Mouse (Mus musculus): ENCODE measurements around the gene Trim31. TPM values are rescaled to one million over a fixed set of nuclear protein-coding genes. Genes with fewer than 3 reads are reported as not detected.
"Not testable (repeated sequence)": the region's sequence is repeated elsewhere in the genome, so short reads cannot be mapped to it uniquely, and the experiment has no call there.

Gene Trim31
- polyA plus RNA-seq, 1 experiment from 2014 or later = 9.3 TPM

DNA sequence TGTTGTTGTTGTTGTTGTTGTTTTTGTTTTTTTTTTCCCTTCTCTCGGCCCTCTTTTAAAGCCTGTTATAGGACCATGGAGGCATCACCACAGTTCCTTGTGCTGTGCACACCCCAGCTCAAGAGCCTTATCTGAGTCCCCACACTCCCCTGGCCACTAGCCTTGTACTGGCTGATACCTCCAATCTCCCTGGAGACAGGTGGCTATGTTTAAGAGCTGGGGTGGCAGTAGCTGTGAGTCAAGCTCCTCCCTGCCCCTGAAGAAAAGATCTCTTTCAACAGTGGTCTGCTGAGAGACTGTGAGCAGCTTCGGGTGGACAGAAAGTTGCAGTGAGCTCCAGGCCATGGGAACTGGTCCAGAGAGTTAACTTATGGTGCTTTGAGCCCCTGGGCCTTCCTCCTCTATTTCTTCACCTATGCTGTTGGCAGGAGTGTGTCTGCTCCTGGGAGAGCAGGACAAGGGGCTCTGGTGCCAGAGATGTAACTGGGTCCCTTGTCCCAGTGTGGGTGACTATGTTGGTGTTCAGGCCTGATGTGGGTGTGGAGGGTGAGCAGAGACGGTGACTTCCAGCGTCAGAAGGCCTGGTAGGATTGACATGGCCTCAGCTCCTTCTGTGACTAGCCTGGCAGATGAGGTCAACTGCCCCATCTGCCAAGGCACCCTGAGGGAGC lies 28.5 kb upstream of the Trim31 start, which contains the start of gene Trim10:
Gene Trim10, plus strand, starts transcription at position 291 of the 671 bp plus-strand sequence.
- no peak within 1 kb of the TSS for H3K27ac ChIP-seq
- no peaks in the 10 kb centered on the region for H3K36me3 ChIP-seq
- H3K9ac ChIP-seq = no peak within 1 kb of the TSS
- ATAC-seq (ENCODE audit: insufficient read depth, low FRiP score, low read depth) = peak; percentile 97
- H3K27me3 ChIP-seq (replicated peaks) = peaks cover 15% of the 10 kb centered on the region; the same call in 1 of the 2 replicates
- WGBS = 69% methylated on average over 4 of the region's 4 CpGs
- H3K9me3 ChIP-seq = no peaks in the 10 kb centered on the region
- no peak within 1 kb of the TSS for H3K4me2 ChIP-seq
- 0 out of 2 replicates have a peak within 1 kb of the TSS, but pooled peaks have one; percentile 12 for H3K4me3 ChIP-seq (replicated peaks)
- H3K4me1 ChIP-seq = peaks cover 4% of the 10 kb centered on the region; the same call in 1 of the 2 replicates

DNA sequence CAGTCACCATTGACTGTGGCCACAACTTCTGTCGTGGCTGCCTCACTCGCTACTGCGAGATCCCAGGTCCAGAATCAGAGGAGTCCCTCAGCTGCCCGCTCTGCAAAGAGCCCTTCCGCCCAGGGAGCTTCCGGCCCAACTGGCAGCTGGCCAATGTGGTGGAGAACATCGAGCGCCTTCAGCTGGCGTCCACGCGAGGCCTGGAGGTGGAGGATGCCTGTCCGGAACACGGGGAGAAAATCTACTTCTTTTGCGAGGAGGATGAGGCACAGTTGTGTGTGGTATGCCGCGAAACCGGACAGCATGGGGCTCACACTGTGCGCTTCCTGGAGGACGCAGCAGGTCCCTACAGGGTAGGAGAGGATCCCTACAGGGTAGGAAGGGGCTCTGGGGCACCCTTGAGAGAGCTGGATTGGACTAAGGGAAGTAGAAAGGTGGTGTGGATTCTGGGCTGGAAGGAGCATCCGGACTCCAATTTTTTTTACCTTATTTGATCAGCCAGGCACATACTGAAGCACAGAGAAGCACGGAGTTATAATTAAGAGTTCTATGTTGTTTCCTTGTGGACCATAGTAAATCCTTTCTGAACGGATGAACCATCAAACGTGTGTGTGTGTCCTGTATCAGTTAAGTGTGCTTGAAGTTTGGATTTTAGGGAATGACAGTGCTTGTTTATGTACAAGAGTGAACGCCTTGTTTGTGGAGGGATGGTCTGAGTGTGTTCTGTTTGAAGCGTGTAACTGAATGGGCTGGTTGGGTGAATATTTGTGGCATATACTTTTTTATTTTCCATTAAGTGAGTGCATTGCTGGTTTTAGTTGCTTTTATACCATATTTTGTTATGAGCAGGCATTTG lies 27.7 kb upstream of the Trim31 start:
- no peak overlapping the region for H3K4me3 ChIP-seq (replicated peaks)
- ATAC-seq (ENCODE audit: insufficient read depth, low FRiP score, low read depth) = no peak
- WGBS = 65% methylated on average over 25 of the region's 25 CpGs
- no peak overlapping the region for H3K27ac ChIP-seq
- no peaks in the 10 kb centered on the region for H3K36me3 ChIP-seq
- H3K4me2 ChIP-seq = no peak overlapping the region
- H3K9ac ChIP-seq = no peak overlapping the region
- no peaks in the 10 kb centered on the region for H3K9me3 ChIP-seq
- H3K4me1 ChIP-seq = peaks cover 4% of the 10 kb centered on the region; the same call in 1 of the 2 replicates
- peaks cover 12% of the 10 kb centered on the region; the same call in 1 of the 2 replicates for H3K27me3 ChIP-seq (replicated peaks)

- Histone ChIP-seq H3K9me3 (no peaks in the 10 kb centered on the region), H3K4me1 (no peaks in the 10 kb centered on the region), H3K4me3 (replicated peaks) (no peak overlapping the region), H3K9ac (no peak overlapping the region), H3K27ac (no peak overlapping the region), H3K36me3 (no peaks in the 10 kb centered on the region), H3K4me2 (no peak overlapping the region), H3K27me3 (replicated peaks) (no peaks in the 10 kb centered on the region)
- WGBS = 26% methylated on average over 4 of the region's 4 CpGs
- no peak for ATAC-seq (ENCODE audit: insufficient read depth, low FRiP score, low read depth)
Measured at GRCm38 (mm10) chr17:36874636-36875035, 23.3 kb upstream of the Trim31 start.

GRCm38 (mm10) chr17:36883350-36883749 lies 14.6 kb upstream of the Trim31 start:
- Histone ChIP-seq H3K36me3 (no peaks in the 10 kb centered on the region), H3K9me3 (no peaks in the 10 kb centered on the region), H3K4me1 (no peaks in the 10 kb centered on the region), H3K27me3 (replicated peaks) (no peaks in the 10 kb centered on the region), H3K4me2 (no peak overlapping the region), H3K9ac (no peak overlapping the region), H3K27ac (no peak overlapping the region), H3K4me3 (replicated peaks) (no peak overlapping the region)
- WGBS = 60% methylated on average over 2 of the region's 2 CpGs
- no peak for ATAC-seq (ENCODE audit: insufficient read depth, low FRiP score, low read depth)

GRCm38 (mm10) chr17:36885132-36885790 lies 12.7 kb upstream of the Trim31 start:
- H3K4me1 ChIP-seq = no peaks in the 10 kb centered on the region
- WGBS = 84% methylated on average over 12 of the region's 12 CpGs
- no peaks in the 10 kb centered on the region for H3K36me3 ChIP-seq
- H3K9me3 ChIP-seq = no peaks in the 10 kb centered on the region
- ATAC-seq (ENCODE audit: insufficient read depth, low FRiP score, low read depth) = no peak
- no peak overlapping the region for H3K9ac ChIP-seq
- no peaks in the 10 kb centered on the region for H3K27me3 ChIP-seq (replicated peaks)
- H3K4me2 ChIP-seq = no peak overlapping the region
- H3K27ac ChIP-seq = no peak overlapping the region
- H3K4me3 ChIP-seq (replicated peaks) = no peak overlapping the region

DNA sequence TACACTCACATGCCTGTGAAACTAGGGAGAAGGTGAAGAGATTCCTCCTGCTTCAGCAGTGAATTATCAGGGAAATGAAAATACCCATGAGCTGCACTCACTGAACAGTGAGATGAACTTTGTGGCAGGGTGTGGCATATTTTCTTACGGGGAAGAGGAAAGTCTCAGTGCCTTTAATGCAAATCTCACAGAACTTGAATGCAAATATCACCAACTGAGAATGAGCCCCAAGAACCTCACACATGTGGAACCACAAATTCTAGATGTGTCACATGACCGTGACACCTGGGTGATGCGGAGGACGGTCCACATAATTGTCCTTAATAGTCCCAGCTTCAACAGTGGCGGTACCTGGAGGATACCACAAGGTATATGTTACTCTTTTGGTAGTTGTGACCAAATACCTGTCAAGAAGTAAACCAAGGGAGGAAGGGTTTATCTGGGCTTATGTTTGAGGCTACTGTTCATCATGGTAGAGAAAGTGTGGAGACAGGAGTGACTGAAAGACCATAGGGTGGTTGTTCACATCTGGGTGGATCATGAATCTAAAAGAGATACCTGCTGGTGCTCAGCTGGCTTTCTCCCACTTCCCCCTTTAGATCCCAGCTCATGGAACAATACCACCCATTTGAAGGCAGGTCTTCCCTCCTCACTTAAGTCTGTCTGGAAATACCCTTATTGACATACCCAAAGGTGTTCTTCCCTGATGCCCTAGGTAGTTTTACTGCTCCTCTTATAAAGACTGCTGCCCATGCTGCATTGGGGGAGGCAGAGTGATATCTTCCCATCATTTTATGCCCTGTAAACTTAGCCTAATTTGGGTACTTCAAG lies 7.6 kb upstream of the Trim31 start, which contains the start of gene Trim40:
Gene Trim40, minus strand, starts transcription at position 51 of the 831 bp plus-strand sequence.
- Histone ChIP-seq H3K9me3 (no peaks in the 10 kb centered on the region), H3K27me3 (replicated peaks) (no peaks in the 10 kb centered on the region), H3K4me2 (no peak within 1 kb of the TSS), H3K4me3 (replicated peaks) (no peak within 1 kb of the TSS), H3K4me1 (no peaks in the 10 kb centered on the region), H3K9ac (no peak within 1 kb of the TSS), H3K36me3 (no peaks in the 10 kb centered on the region), H3K27ac (no peak within 1 kb of the TSS)
- WGBS = 81% methylated on average over 5 of the region's 5 CpGs
- ATAC-seq (ENCODE audit: insufficient read depth, low FRiP score, low read depth) = no peak

- H3K4me2 ChIP-seq; H3K36me3 ChIP-seq; H3K9me3 ChIP-seq; H3K4me1 ChIP-seq; ATAC-seq (ENCODE audit: insufficient read depth, low FRiP score, low read depth); H3K27ac ChIP-seq; H3K9ac ChIP-seq; H3K4me3 ChIP-seq (replicated peaks); H3K27me3 ChIP-seq (replicated peaks): not testable (repeated sequence)
- WGBS = 85% methylated on average over 1 of the region's 1 CpGs
Measured at GRCm38 (mm10) chr17:36891496-36891895, 6.4 kb upstream of the Trim31 start.

DNA sequence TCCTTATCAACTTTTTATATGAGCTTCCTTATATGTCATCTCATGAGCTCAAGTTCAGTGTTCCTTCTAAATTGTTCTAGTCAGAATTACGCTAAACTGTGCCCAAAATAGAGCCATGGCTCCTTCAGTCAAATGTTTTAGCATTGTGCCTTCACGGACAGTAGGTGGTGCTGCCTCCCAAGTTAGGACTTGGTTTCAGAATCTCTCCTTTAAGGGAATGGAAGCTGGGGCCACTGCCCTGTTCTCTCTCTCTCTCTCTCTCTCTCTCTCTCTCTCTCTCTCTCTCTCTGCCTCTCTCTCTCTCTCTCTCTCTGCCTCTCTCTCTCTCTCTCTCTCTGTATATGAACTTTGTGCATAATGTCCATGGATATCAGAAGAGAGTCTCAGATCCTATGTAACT lies 5.6 kb upstream of the Trim31 start:
- Histone ChIP-seq H3K9me3 (no peaks in the 10 kb centered on the region), H3K4me1 (no peaks in the 10 kb centered on the region), H3K27ac (no peak overlapping the region), H3K27me3 (replicated peaks) (no peaks in the 10 kb centered on the region), H3K9ac (no peak overlapping the region), H3K4me2 (no peak overlapping the region), H3K4me3 (replicated peaks) (no peak overlapping the region), H3K36me3 (no peaks in the 10 kb centered on the region)
- WGBS = 11% methylated on average over 2 of the region's 2 CpGs
- no peak for ATAC-seq (ENCODE audit: insufficient read depth, low FRiP score, low read depth)

- Histone ChIP-seq H3K9ac (no peak overlapping the region), H3K27me3 (replicated peaks) (no peaks in the 10 kb centered on the region), H3K36me3 (no peaks in the 10 kb centered on the region), H3K4me3 (replicated peaks) (no peak overlapping the region), H3K9me3 (no peaks in the 10 kb centered on the region), H3K4me2 (no peak overlapping the region), H3K27ac (no peak overlapping the region), H3K4me1 (no peaks in the 10 kb centered on the region)
- 46% methylated on average over 5 of the region's 5 CpGs for WGBS
- no peak for ATAC-seq (ENCODE audit: insufficient read depth, low FRiP score, low read depth)
Measured at GRCm38 (mm10) chr17:36893387-36893786, 4.5 kb upstream of the Trim31 start.

DNA sequence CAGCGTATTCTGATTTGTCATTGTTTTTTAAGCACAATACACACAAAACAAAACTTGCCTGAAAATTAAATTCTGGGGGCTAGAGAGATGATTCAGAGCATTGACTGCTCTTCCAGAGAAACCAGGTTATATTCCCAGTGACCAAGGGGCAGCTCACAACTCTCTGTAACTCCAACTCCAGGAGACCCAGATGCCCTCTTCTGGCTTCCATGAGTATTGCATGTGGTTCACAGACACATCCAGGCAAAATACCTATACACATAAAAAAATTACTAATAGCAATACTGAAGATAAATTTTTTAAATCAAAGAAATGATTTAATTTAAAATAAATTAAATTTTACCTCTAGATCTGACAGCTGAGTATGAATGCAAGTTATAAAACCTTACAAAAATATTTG lies 1.3 kb upstream of the Trim31 start:
- Histone ChIP-seq H3K27ac (no peak overlapping the region), H3K4me2 (no peak overlapping the region), H3K9ac (no peak overlapping the region), H3K4me1 (no peaks in the 10 kb centered on the region), H3K4me3 (replicated peaks) (no peak overlapping the region), H3K36me3 (no peaks in the 10 kb centered on the region), H3K9me3 (no peaks in the 10 kb centered on the region), H3K27me3 (replicated peaks) (no peaks in the 10 kb centered on the region)
- no peak for ATAC-seq (ENCODE audit: insufficient read depth, low FRiP score, low read depth)
- 89% methylated on average over 1 of the region's 1 CpGs for WGBS

DNA sequence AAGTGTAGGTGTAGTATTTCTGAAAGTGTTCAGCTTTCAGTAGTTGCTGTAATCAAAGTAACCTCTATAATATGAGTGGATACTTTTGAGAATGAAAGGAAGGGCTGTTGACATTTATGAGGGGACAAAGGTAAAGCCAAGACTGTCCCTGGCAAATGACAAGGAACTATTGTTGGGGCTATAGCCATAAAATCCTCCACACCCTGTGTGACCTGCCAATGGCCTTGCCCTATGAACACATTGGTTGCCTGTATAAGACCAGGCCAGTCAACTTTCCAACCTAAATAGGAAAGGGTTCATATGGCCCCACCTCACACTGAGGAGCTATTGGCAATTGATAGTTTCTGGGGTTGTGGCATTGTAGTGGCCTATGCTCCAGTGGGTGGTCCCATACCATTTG lies 853 bp upstream of the Trim31 start:
- H3K9ac ChIP-seq = no peak overlapping the region
- H3K4me3 ChIP-seq (replicated peaks) = no peak overlapping the region
- no peaks in the 10 kb centered on the region for H3K27me3 ChIP-seq (replicated peaks)
- no peak overlapping the region for H3K4me2 ChIP-seq
- H3K9me3 ChIP-seq = no peaks in the 10 kb centered on the region
- H3K36me3 ChIP-seq = no peaks in the 10 kb centered on the region
- ATAC-seq (ENCODE audit: insufficient read depth, low FRiP score, low read depth) = no peak
- H3K4me1 ChIP-seq = no peaks in the 10 kb centered on the region
- no peak overlapping the region for H3K27ac ChIP-seq

Measured in stomach, embryonic 15.5 days (tissue).